Mouse (Mus musculus) brown adipose tissue, adult 24 weeks (tissue): ENCODE data around the gene Mybpc3. TPM values are rescaled to one million over a fixed set of nuclear protein-coding genes. Genes with fewer than 3 reads are reported as not detected.

ENCODE experiments used
- polyA plus RNA-seq: library from polyadenylated mRNA; stranded (reverse); fragments of >200 nt; gene quantifications from 2 replicates; pipeline ENCODE4 v1.2.4, GENCODE M21; 2012; ENCODE audit not compliant: missing spikeins, insufficient read depth, insufficient read length

The Mybpc3 gene
- polyA plus RNA-seq, 1 experiment, result not detected

Other genes with a start within 250 kb of the Mybpc3 start
- 1.6 and 1.8 TPM in 2 replicates for gene C1qtnf4, start 232.3 kb upstream of the Mybpc3 start, polyA plus RNA-seq
- 13.0 and 13.2 TPM in 2 replicates for gene Kbtbd4, start 213.4 kb upstream of the Mybpc3 start, polyA plus RNA-seq
- gene Ndufs3, start 213.3 kb upstream of the Mybpc3 start, polyA plus RNA-seq, result 871 and 1,187 TPM in 2 replicates
- 42.6 and 48.6 TPM in 2 replicates for gene Celf1, start 177.8 kb upstream of the Mybpc3 start, polyA plus RNA-seq
- gene Rapsn, start 82.5 kb upstream of the Mybpc3 start, polyA plus RNA-seq, result 0.71 and 2.3 TPM in 2 replicates
- 157 and 167 TPM in 2 replicates for gene Psmc3, start 64.1 kb upstream of the Mybpc3 start, polyA plus RNA-seq
- 22.4 and 24.6 TPM in 2 replicates for gene Slc39a13, start 47.7 kb upstream of the Mybpc3 start, polyA plus RNA-seq
- gene Spi1, start 35.8 kb upstream of the Mybpc3 start, polyA plus RNA-seq, result 7.6 and 9.3 TPM in 2 replicates
- 2.3 and 4.0 TPM in 2 replicates for gene Madd, start 65.7 kb downstream of the Mybpc3 start, polyA plus RNA-seq
- gene Nr1h3, start 84.7 kb downstream of the Mybpc3 start, polyA plus RNA-seq, result 45.2 and 59.1 TPM in 2 replicates
- gene Acp2, start 84.7 kb downstream of the Mybpc3 start, polyA plus RNA-seq, result 24.6 and 27.9 TPM in 2 replicates
- gene Ddb2, start 118.8 kb downstream of the Mybpc3 start, polyA plus RNA-seq, result 3.7 and 5.7 TPM in 2 replicates
- gene Pacsin3, start 137.8 kb downstream of the Mybpc3 start, polyA plus RNA-seq, result 9.0 and 11.7 TPM in 2 replicates
- gene Arfgap2, start 146.8 kb downstream of the Mybpc3 start, polyA plus RNA-seq, result 35.0 and 35.6 TPM in 2 replicates